In the genomic region with DNA sequence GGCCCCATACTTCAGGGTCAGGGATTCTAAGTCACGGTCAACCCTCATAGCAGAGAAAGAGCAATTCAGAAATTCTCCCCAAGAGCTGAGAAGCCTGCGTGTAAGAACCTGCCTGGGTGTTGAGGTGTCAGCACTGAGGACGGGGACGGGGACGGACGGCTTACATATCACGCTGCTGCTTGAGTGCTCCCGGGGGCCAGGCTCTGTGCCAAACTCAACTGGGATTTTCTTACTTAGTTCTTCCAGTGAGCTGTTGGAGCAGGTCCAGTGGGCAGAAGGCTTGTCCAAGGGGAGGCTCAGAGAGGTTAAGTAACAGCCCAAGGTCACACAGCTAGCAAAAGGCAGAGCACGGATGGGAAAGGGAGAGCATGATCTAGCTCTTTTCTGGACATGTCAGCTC, we compare ENCODE assay signal across 10 mouse cellular contexts. TPM values are rescaled to one million over a fixed set of nuclear protein-coding genes. Genes with fewer than 3 reads are reported as not detected.
DNase-seq lines count a peak whose midpoint lies in the region; ATAC-seq lines count a peak whose summit lies in the region.
"Had no signal": no experiment of that assay in that cellular context is flagged by ENCODE, and none has a peak within 500 bp of the region (broad histone marks: within the 10 kb centered on the region; RNA-seq: fewer than 3 reads in every experiment).

No protein-coding gene starts in this region.

- H3K36me3 ChIP-seq in heart, embryonic 10.5 days, result no peaks in the 10 kb centered on the region
- no peaks in the 10 kb centered on the region for H3K36me3 ChIP-seq in heart, embryonic 16.5 days (ENCODE audit: control insufficient read depth, insufficient read depth)
- no peaks in the 10 kb centered on the region for H3K36me3 ChIP-seq in liver, embryonic 13.5 days

- peak; percentile 56; the same call in 1 of the 2 replicates for ATAC-seq in heart, embryonic 16.5 days (replicated peaks; ENCODE audit: extremely low read depth, insufficient read depth, low FRiP score)
- peak; percentile 65 for ATAC-seq in liver, embryonic 13.5 days (ENCODE audit: low read depth)
- no peak for ATAC-seq in granulocyte monocyte progenitor cell, adult 5-6 weeks (replicated peaks; ENCODE audit: poor library complexity, severe bottlenecking)

- H3K4me3 ChIP-seq in heart, embryonic 10.5 days, result 0 out of 2 replicates have a peak overlapping the region, but pooled peaks have one; percentile 1
- no peak overlapping the region for H3K4me3 ChIP-seq in heart, embryonic 16.5 days (ENCODE audit: low read length)
- peak overlapping the region; percentile 51 for H3K4me3 ChIP-seq in liver, embryonic 13.5 days (replicated peaks)

- H3K4me2 ChIP-seq in heart, embryonic 16.5 days (ENCODE audit: low read depth, low read length), result no peak overlapping the region
- H3K4me2 ChIP-seq in liver, embryonic 13.5 days, result peak overlapping the region; percentile 63

- peak overlapping the region; percentile 75 for H3K27ac ChIP-seq in heart, embryonic 10.5 days
- H3K27ac ChIP-seq in heart, embryonic 16.5 days (ENCODE audit: low read length), result peak overlapping the region; percentile 25; the same call in 1 of the 2 replicates
- peak overlapping the region; percentile 100 for H3K27ac ChIP-seq in liver, embryonic 13.5 days

- H3K9me3 ChIP-seq in heart, embryonic 10.5 days, result no peaks in the 10 kb centered on the region
- H3K9me3 ChIP-seq in heart, embryonic 16.5 days (replicated peaks; ENCODE audit: control insufficient read depth, low read length), result no peaks in the 10 kb centered on the region
- no peaks in the 10 kb centered on the region for H3K9me3 ChIP-seq in liver, embryonic 13.5 days (replicated peaks)

- H3K27me3 ChIP-seq in heart, embryonic 10.5 days (ENCODE audit: insufficient read depth, poor library complexity, severe bottlenecking), result peaks cover 11% of the 10 kb centered on the region; the same call in 1 of the 2 replicates
- no peaks in the 10 kb centered on the region for H3K27me3 ChIP-seq in heart, embryonic 16.5 days (ENCODE audit: control insufficient read depth, insufficient read depth, low read length)
- peaks cover 21% of the 10 kb centered on the region for H3K27me3 ChIP-seq in liver, embryonic 13.5 days

- DNase-seq in heart, embryonic 10.5 days (ENCODE audit: low spot score), result no peak
- DNase-seq in heart, postnatal 25 days (ENCODE audit: low spot score), result no peak
- DNase-seq in NIH3T3 (ENCODE audit: low read depth), result peak; percentile 20
- DNase-seq in liver, embryonic 13.5 days, result no peak
- DNase-seq in thymus, postnatal 25 days, result no peak
- no peak for DNase-seq in frontal cortex, postnatal 10 days (ENCODE audit: low spot score in 2 of 2)
- DNase-seq: layer of hippocampus, postnatal 36 days had no signal

- H3K4me1 ChIP-seq in heart, embryonic 10.5 days, result peaks cover 33% of the 10 kb centered on the region
- H3K4me1 ChIP-seq in heart, embryonic 16.5 days (ENCODE audit: control insufficient read depth, insufficient read depth, low read length), result peaks cover 16% of the 10 kb centered on the region
- peaks cover 77% of the 10 kb centered on the region for H3K4me1 ChIP-seq in liver, embryonic 13.5 days (replicated peaks)

- 50% methylated on average over 9 of the region's 9 CpGs for WGBS in heart, embryonic 10.5 days
- WGBS in heart, embryonic 16.5 days, result 38% methylated on average over 9 of the region's 9 CpGs
- WGBS in liver, embryonic 13.5 days (ENCODE audit: insufficient replicate concordance), result 37% methylated on average over 9 of the region's 9 CpGs

- intact Hi-C loops in heart, postnatal 25 days (cut with DNase I), result no loop called here

- H3K9ac ChIP-seq in heart, embryonic 16.5 days (ENCODE audit: low read length), result no peak overlapping the region
- H3K9ac ChIP-seq in liver, embryonic 13.5 days, result peak overlapping the region; percentile 80

RNA-seq across cellular contexts. Expression of gene Alpl, which starts 44.5 kb away (rescaled TPM):
- 1.0 and 4.5 TPM in 2 replicates for polyA plus RNA-seq in heart, embryonic 10.5 days (2016; fragmentation: Nextera tagmentation; extraction: Ambion mirVana)
- 10 to 100 TPM; 52.8 to 68.3 TPM for total RNA-seq in heart, postnatal 25 days (2021)
- polyA plus RNA-seq in heart, embryonic 16.5 days (2015; fragmentation: Nextera tagmentation; extraction: Ambion mirVana), result 3.6 TPM in 2 replicates
- 6.3 and 8.2 TPM in 2 replicates for polyA plus RNA-seq in liver, embryonic 13.5 days (2015; fragmentation: Nextera tagmentation; extraction: Ambion mirVana)
- not detected in 2 replicates for total RNA-seq in granulocyte monocyte progenitor cell, adult 5-6 weeks (2014; fragmentation: Nextera tagmentation)
- total RNA-seq in granulocyte monocyte progenitor cell, adult 5-6 weeks (2017), result not detected in 2 replicates
- total RNA-seq: common myeloid progenitor, adult 5-6 weeks had no signal

Comparison
In these comparisons a context has a peak if more than half of its experiments do, and no peak if none do; other contexts are left out.
1. H3K27ac ChIP-seq: peak in every context shown above with its lines; median percentile 100 in liver, embryonic 13.5 days; 75 in heart, embryonic 10.5 days; 25 in heart, embryonic 16.5 days.